ENCODE assay signal across 11 mouse cellular contexts in the genomic region with DNA sequence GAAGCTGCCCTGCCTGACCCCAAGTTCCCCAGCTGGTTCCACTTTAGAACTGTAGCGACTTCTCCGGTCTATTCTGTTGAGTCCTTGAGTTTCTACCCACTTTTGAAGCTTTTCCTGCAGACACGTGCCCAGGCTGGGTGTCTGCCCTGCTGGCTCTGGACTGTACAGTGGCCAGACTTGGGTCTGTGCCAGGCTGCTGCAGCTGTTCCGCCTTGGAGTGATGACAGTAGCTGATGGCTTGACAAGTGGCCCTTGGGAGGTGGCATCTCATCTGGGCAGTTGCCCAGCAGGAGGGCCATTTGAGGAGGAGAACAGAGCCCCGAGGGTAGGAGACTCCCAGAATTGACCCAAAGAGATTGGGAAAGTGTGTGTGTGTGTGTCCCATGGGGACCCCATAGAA. TPM values are rescaled to one million over a fixed set of nuclear protein-coding genes. Genes with fewer than 3 reads are reported as not detected.
DNase-seq lines count a peak whose midpoint lies in the region; ATAC-seq lines count a peak whose summit lies in the region.
"Had no signal": no experiment of that assay in that cellular context is flagged by ENCODE, and none has a peak within 500 bp of the region (broad histone marks: within the 10 kb centered on the region; RNA-seq: fewer than 3 reads in every experiment).

No protein-coding gene starts in this region.

- H3K4me3 ChIP-seq in kidney, embryonic 16.5 days (ENCODE audit: low read length) = no peak overlapping the region

- 67% methylated on average over 5 of the region's 5 CpGs for WGBS in kidney, embryonic 16.5 days

- no peaks in the 10 kb centered on the region for H3K4me1 ChIP-seq in kidney, embryonic 16.5 days (ENCODE audit: insufficient read depth, low read length)

- intact Hi-C loops in heart, postnatal 14 days (cut with DNase I) = no loop called here

- no peak overlapping the region for H3K9ac ChIP-seq in kidney, embryonic 16.5 days (replicated peaks; ENCODE audit: low read length)

- peak; percentile 22 for DNase-seq in kidney, adult 11 months
- peak; percentile 70 for DNase-seq in adipocyte (ENCODE audit: low spot score)
- peak; percentile 72 to 81 for DNase-seq in cerebellum, postnatal 10 days
- DNase-seq in heart, postnatal 14 days = peak; percentile 44 to 73
- DNase-seq in embryo, embryonic 9.5 days (ENCODE audit: extremely low spot score) = no peak

- ATAC-seq in kidney, embryonic 16.5 days (ENCODE audit: low FRiP score, low TSS enrichment) = no peak
- no peak for ATAC-seq in erythroblast, adult 5-6 weeks (replicated peaks; ENCODE audit: low FRiP score, poor library complexity, severe bottlenecking)
- ATAC-seq in megakaryocyte progenitor cell, adult 5-6 weeks (replicated peaks; ENCODE audit: poor library complexity) = no peak

- H3K27me3 ChIP-seq in kidney, embryonic 16.5 days (ENCODE audit: insufficient read depth, low read length) = peaks cover 8% of the 10 kb centered on the region

- H3K27ac ChIP-seq in kidney, embryonic 16.5 days (ENCODE audit: low read length) = no peak overlapping the region

- no peaks in the 10 kb centered on the region for H3K9me3 ChIP-seq in kidney, embryonic 16.5 days (ENCODE audit: low read length)

- no peaks in the 10 kb centered on the region for H3K36me3 ChIP-seq in kidney, embryonic 16.5 days (ENCODE audit: insufficient read depth, low read length)
- H3K36me3 ChIP-seq: G1E had no signal

- no peak overlapping the region for H3K4me2 ChIP-seq in kidney, embryonic 16.5 days (replicated peaks; ENCODE audit: low read depth, low read length)
- H3K4me2 ChIP-seq: liver, embryonic 11.5 days had no signal

RNA-seq across cellular contexts. Expression of gene Mpped1, which starts 6.8 kb away (rescaled TPM):
- 0.39 and 0.42 TPM in 2 replicates for polyA plus RNA-seq in kidney, embryonic 16.5 days (2015; fragmentation: Nextera tagmentation; extraction: Ambion mirVana)
- not detected for total RNA-seq in heart, postnatal 14 days (2021)
- total RNA-seq in erythroblast, adult 5-6 weeks (2015; ENCODE audit: low replicate concordance) = not detected in 2 replicates
- not detected in 2 replicates for total RNA-seq in erythroblast, adult 5-6 weeks (2017; ENCODE audit: low replicate concordance)
- not detected in 2 replicates for total RNA-seq in megakaryocyte progenitor cell, adult 5-6 weeks (2015)
- not detected in 2 replicates for total RNA-seq in megakaryocyte progenitor cell, adult 5-6 weeks (2017)
- total RNA-seq: G1E; neutrophil, adult 5-6 weeks had no signal
- polyA plus RNA-seq: G1E had no signal

RNA-seq across cellular contexts. Expression of gene Scube1, which starts 47.6 kb away (rescaled TPM):
- polyA plus RNA-seq in kidney, embryonic 16.5 days (2015; fragmentation: Nextera tagmentation; extraction: Ambion mirVana) = 4.8 and 4.9 TPM in 2 replicates
- total RNA-seq in heart, postnatal 14 days (2021) = 1 to 10 TPM; 3.7 to 4.0 TPM
- not detected in 2 replicates for total RNA-seq in erythroblast, adult 5-6 weeks (2015; ENCODE audit: low replicate concordance)
- total RNA-seq in erythroblast, adult 5-6 weeks (2017; ENCODE audit: low replicate concordance) = not detected in 2 replicates
- total RNA-seq in megakaryocyte progenitor cell, adult 5-6 weeks (2015) = not detected in 2 replicates
- not detected in 2 replicates for total RNA-seq in megakaryocyte progenitor cell, adult 5-6 weeks (2017)
- total RNA-seq: neutrophil, adult 5-6 weeks had no signal
- polyA plus RNA-seq: G1E had no signal

Comparison
In these comparisons a context has a peak if more than half of its experiments do, and no peak if none do; other contexts are left out.
1. RNA of gene Scube1, which starts 47.6 kb away (total RNA-seq): 3.7 to 4.0 TPM in heart, postnatal 14 days; not detected in erythroblast, adult 5-6 weeks and not detected in megakaryocyte progenitor cell, adult 5-6 weeks; every median in the first group is over 4 times any median in the second.